Mouse (Mus musculus): ENCODE results near the gene Ntn1. TPM values are rescaled to one million over a fixed set of nuclear protein-coding genes. Genes with fewer than 3 reads are reported as not detected.

Gene Ntn1
- polyA plus RNA-seq, 1 experiment from 2014 or later = 15.7 TPM

DNA sequence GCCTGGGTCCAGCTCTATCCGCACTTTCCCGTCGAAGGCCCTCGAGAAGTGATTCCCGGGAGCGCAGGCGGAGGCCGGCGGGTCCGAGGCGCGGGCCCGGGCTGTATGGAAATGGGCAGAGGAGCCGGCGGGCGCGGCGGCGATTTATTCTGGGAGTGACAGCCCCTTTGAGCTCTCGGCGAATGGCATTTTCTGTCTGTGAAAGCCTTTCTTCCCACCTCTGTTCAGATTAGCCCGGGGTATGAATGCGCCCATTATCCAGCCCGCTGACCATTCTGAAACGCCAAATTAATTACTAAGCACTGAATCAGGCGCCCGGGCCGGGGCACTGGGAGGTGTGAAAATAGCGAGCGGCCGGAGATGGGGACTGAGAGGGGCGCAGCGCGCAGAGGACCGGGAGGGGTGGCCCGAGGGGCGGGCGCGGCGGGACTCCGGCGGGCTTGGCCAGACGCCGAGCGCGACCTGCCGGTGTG is 1.0 kb downstream of the Ntn1 start:
- no peaks in the 10 kb centered on the region for H3K9me3 ChIP-seq (ENCODE audit: control insufficient read depth, low read length)
- H3K4me2 ChIP-seq (ENCODE audit: low read depth, low read length) = peak overlapping the region; percentile 84
- no peaks in the 10 kb centered on the region for H3K36me3 ChIP-seq (ENCODE audit: control insufficient read depth, insufficient read depth, low read length)
- peaks cover 4% of the 10 kb centered on the region for H3K4me1 ChIP-seq (ENCODE audit: control insufficient read depth, insufficient read depth, low read length)
- peak overlapping the region; percentile 48 for H3K9ac ChIP-seq (replicated peaks; ENCODE audit: low read depth, low read length)
- ATAC-seq (ENCODE audit: low read depth) = peak; percentile 89
- H3K27ac ChIP-seq (ENCODE audit: low read depth, low read length) = peak overlapping the region; percentile 58
- under 1% methylated on average over 45 of the region's 47 CpGs for WGBS
- H3K27me3 ChIP-seq (ENCODE audit: control insufficient read depth, insufficient read depth, low read length) = peaks cover 14% of the 10 kb centered on the region
- H3K4me3 ChIP-seq (ENCODE audit: low read depth, low read length) = peak overlapping the region; percentile 49

DNA sequence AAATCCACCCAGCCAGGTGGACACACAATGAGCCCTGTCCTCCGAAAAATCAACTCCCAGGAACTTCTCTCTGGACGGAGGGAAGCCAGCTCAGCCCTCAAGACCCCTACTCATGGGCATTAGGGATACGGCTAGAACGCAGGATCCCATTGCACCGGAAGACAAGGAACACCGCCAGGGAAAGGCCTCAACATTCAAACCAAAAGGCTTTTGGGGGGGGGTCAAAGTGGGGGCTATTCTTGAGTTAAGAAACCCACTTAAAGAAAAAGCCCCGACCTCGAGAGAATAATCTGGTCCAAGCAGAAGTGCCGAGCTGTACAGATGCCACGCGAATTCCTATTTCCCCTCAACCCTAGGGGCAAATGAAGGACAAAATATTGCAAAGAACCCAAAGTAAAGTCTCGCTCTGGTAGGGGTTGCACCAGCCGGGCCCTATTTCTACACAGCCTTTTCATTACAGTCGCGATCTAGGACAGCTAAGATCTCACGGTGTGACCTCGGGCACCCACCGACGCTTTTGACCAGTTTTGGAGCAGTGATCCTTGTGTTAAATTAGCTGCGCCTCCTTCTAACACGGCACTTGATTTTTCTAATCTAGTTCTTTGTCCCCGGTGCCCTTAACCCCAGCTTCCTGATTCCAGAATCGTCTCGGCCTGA is 1.6 kb downstream of the Ntn1 start:
- H3K9me3 ChIP-seq (ENCODE audit: control insufficient read depth, low read length) = no peaks in the 10 kb centered on the region
- no peaks in the 10 kb centered on the region for H3K36me3 ChIP-seq (ENCODE audit: control insufficient read depth, insufficient read depth, low read length)
- peaks cover 4% of the 10 kb centered on the region for H3K4me1 ChIP-seq (ENCODE audit: control insufficient read depth, insufficient read depth, low read length)
- peak overlapping the region; percentile 49 for H3K4me3 ChIP-seq (ENCODE audit: low read depth, low read length)
- H3K4me2 ChIP-seq (ENCODE audit: low read depth, low read length) = peak overlapping the region; percentile 84
- peak overlapping the region; percentile 48; the same call in 1 of the 2 replicates for H3K9ac ChIP-seq (replicated peaks; ENCODE audit: low read depth, low read length)
- WGBS = 9% methylated on average over 24 of the region's 24 CpGs
- no peak for ATAC-seq (ENCODE audit: low read depth)
- H3K27ac ChIP-seq (ENCODE audit: low read depth, low read length) = peak overlapping the region; percentile 58; the same call in 1 of the 2 replicates
- peaks cover 14% of the 10 kb centered on the region for H3K27me3 ChIP-seq (ENCODE audit: control insufficient read depth, insufficient read depth, low read length)

DNA sequence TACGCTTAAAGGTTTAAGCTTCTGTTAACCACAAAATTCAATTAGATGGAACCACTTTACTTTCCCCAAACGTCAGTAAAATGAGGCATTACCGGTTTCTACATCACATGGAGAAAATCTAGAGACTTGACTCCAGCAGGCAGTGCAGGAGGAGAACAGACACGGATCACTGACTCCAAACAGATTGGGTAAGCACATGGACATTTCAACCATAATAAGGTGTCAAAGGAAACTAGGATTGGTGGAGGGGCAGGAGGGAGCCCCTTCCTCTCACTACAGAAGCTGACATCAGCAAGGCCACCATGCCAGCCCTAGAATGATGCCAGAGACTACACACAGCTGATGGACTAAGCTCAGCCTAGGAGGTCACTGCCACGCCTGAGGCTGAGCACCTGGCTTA is 5.1 kb downstream of the Ntn1 start:
- no peak overlapping the region for H3K9ac ChIP-seq (replicated peaks; ENCODE audit: low read depth, low read length)
- H3K27me3 ChIP-seq (ENCODE audit: control insufficient read depth, insufficient read depth, low read length) = peaks cover 18% of the 10 kb centered on the region
- no peaks in the 10 kb centered on the region for H3K36me3 ChIP-seq (ENCODE audit: control insufficient read depth, insufficient read depth, low read length)
- peaks cover 4% of the 10 kb centered on the region; the same call in 1 of the 2 replicates for H3K4me1 ChIP-seq (ENCODE audit: control insufficient read depth, insufficient read depth, low read length)
- no peak overlapping the region for H3K4me3 ChIP-seq (ENCODE audit: low read depth, low read length)
- WGBS = 80% methylated on average over 5 of the region's 5 CpGs
- H3K9me3 ChIP-seq (ENCODE audit: control insufficient read depth, low read length) = no peaks in the 10 kb centered on the region
- no peak overlapping the region for H3K27ac ChIP-seq (ENCODE audit: low read depth, low read length)
- H3K4me2 ChIP-seq (ENCODE audit: low read depth, low read length) = no peak overlapping the region
- no peak for ATAC-seq (ENCODE audit: low read depth)

DNA sequence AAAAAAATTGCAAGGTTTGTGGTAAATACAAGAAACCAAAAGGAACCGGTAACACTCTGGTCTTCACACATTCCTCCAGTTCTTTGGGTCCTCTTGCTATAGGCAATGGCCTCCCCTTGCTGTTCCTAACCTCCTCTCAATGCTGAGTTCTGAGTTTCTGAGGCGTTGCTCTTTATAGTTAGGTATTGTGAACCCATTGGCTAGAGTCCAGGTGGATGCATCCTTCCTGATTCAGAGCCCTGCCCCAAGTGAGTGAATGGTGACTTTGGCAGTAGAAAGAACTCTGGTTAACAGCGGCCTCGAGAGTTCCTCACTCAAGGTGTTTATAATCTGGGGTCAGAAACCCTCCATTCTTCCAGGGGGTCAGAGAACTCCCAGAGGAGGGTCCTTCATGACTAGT is 5.9 kb downstream of the Ntn1 start:
- no peak for ATAC-seq (ENCODE audit: low read depth)
- Histone ChIP-seq H3K4me2 (ENCODE audit: low read depth, low read length) (no peak overlapping the region), H3K36me3 (ENCODE audit: control insufficient read depth, insufficient read depth, low read length) (no peaks in the 10 kb centered on the region), H3K4me1 (ENCODE audit: control insufficient read depth, insufficient read depth, low read length) (no peaks in the 10 kb centered on the region; the same call in 1 of the 2 replicates), H3K9ac (replicated peaks; ENCODE audit: low read depth, low read length) (no peak overlapping the region), H3K9me3 (ENCODE audit: control insufficient read depth, low read length) (no peaks in the 10 kb centered on the region), H3K4me3 (ENCODE audit: low read depth, low read length) (no peak overlapping the region), H3K27ac (ENCODE audit: low read depth, low read length) (no peak overlapping the region), H3K27me3 (ENCODE audit: control insufficient read depth, insufficient read depth, low read length) (peaks cover 20% of the 10 kb centered on the region)
- WGBS = 51% methylated on average over 4 of the region's 4 CpGs

DNA sequence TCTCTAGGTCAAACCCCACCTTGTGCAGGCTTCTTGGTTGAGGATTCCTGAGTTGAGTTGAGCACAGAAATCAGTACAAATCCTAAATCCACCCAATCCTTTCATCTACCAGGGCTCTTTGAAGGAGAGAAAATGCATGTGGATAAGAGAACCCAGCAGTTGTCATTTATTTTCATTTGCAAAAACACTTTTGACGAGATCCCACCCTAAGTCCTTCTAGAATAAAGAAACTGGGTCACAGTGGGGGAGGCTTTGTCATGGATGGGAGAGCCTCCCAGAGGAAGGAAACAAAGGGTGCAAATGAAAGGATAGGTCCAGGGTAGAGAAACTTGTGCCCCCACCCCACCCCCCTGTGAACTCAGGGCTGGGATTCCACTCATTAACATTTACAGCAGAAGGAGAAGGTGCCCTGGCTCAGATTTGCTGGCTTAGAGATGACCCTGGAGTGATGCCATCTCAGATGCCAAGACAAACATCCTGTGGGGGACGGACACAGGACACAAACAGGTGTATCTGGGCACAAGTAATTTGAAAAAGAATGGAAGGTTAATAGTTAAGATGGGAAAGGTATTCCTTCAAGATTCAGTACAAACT is 6.6 kb downstream of the Ntn1 start:
- 0 out of 2 replicates have a peak, but pooled peaks cover 5% of the 10 kb centered on the region for H3K4me1 ChIP-seq (ENCODE audit: control insufficient read depth, insufficient read depth, low read length)
- H3K4me3 ChIP-seq (ENCODE audit: low read depth, low read length) = no peak overlapping the region
- H3K9ac ChIP-seq (replicated peaks; ENCODE audit: low read depth, low read length) = no peak overlapping the region
- H3K36me3 ChIP-seq (ENCODE audit: control insufficient read depth, insufficient read depth, low read length) = no peaks in the 10 kb centered on the region
- H3K27ac ChIP-seq (ENCODE audit: low read depth, low read length) = no peak overlapping the region
- H3K4me2 ChIP-seq (ENCODE audit: low read depth, low read length) = no peak overlapping the region
- 54% methylated on average over 2 of the region's 2 CpGs for WGBS
- peaks cover 20% of the 10 kb centered on the region for H3K27me3 ChIP-seq (ENCODE audit: control insufficient read depth, insufficient read depth, low read length)
- H3K9me3 ChIP-seq (ENCODE audit: control insufficient read depth, low read length) = no peaks in the 10 kb centered on the region
- no peak for ATAC-seq (ENCODE audit: low read depth)

DNA sequence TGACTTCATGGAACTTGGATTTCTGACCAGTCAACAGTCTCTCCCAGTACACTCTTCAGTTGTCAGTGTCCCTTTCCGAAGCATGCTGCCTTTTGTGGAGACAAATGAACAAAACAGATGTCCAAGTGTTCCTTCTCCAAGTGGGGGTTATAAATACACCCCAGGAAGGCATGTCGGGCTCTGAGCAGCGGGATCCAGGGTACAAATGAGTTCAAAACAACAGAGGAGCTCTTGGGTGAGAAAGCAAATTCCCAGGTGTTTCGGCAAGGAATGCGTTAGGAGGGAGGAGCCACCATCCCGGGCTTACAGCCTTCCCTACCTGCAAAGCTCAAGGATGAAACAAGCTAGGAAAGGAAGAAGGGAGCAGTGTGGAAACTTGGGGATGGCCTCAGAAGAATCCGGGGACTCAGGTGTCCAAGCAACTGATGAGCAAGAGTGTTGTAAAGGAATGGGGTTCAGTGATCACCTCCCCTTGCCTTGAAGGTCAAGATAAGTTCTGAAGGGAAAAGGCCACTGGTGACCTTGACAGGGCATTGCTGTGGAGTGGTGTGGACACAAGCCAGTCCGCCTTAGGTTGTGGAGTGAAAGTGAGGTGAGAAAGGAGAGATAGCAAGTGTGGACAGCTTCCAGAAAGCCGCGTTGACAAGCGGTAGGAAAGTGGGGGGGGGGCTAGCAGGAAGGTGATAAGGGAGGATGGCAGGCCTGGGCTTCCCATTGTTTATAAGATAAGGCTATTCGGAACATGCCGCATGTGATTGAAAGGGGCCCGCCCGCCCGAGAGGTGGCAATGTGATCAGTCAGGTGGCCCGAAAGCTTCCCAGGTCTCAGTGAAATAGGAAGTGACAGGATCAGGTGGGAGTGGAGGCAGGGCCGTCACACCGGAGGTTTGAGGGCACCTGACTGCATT is 10.0 kb downstream of the Ntn1 start:
- no peak overlapping the region for H3K27ac ChIP-seq (ENCODE audit: low read depth, low read length)
- H3K4me3 ChIP-seq (ENCODE audit: low read depth, low read length) = no peak overlapping the region
- H3K27me3 ChIP-seq (ENCODE audit: control insufficient read depth, insufficient read depth, low read length) = peaks cover 17% of the 10 kb centered on the region
- 12% methylated on average over 19 of the region's 19 CpGs for WGBS
- ATAC-seq (ENCODE audit: low read depth) = no peak
- peaks cover 12% of the 10 kb centered on the region; the same call in 1 of the 2 replicates for H3K4me1 ChIP-seq (ENCODE audit: control insufficient read depth, insufficient read depth, low read length)
- no peak overlapping the region for H3K4me2 ChIP-seq (ENCODE audit: low read depth, low read length)
- no peaks in the 10 kb centered on the region for H3K9me3 ChIP-seq (ENCODE audit: control insufficient read depth, low read length)
- no peaks in the 10 kb centered on the region for H3K36me3 ChIP-seq (ENCODE audit: control insufficient read depth, insufficient read depth, low read length)
- H3K9ac ChIP-seq (replicated peaks; ENCODE audit: low read depth, low read length) = no peak overlapping the region

DNA sequence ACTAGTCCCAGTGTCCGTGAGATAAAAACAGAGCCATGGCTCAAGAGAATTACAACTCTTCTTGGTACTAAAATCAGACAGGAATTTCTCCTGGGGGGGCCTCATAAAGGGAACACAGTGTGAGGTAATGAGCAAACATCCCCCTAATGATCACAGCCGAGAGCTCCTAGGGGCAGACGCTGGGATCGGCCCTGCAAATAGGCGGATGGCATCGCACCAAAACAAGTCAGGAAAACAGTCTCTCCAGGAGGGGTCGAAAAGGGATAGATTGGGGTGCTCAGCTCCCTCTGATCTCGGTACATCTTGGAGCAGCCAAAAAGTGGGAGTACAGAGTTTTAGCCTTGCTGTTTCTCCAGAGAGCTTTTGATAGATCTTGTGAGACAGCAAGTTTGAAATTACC is 11.0 kb downstream of the Ntn1 start:
- H3K27ac ChIP-seq (ENCODE audit: low read depth, low read length) = no peak overlapping the region
- peaks cover 20% of the 10 kb centered on the region for H3K4me1 ChIP-seq (ENCODE audit: control insufficient read depth, insufficient read depth, low read length)
- H3K9ac ChIP-seq (replicated peaks; ENCODE audit: low read depth, low read length) = no peak overlapping the region
- WGBS = 2% methylated on average over 8 of the region's 8 CpGs
- no peaks in the 10 kb centered on the region for H3K36me3 ChIP-seq (ENCODE audit: control insufficient read depth, insufficient read depth, low read length)
- no peak for ATAC-seq (ENCODE audit: low read depth)
- peaks cover 18% of the 10 kb centered on the region for H3K27me3 ChIP-seq (ENCODE audit: control insufficient read depth, insufficient read depth, low read length)
- H3K4me2 ChIP-seq (ENCODE audit: low read depth, low read length) = 0 out of 2 replicates have a peak overlapping the region, but pooled peaks have one; percentile 18
- no peaks in the 10 kb centered on the region for H3K9me3 ChIP-seq (ENCODE audit: control insufficient read depth, low read length)
- no peak overlapping the region for H3K4me3 ChIP-seq (ENCODE audit: low read depth, low read length)

DNA sequence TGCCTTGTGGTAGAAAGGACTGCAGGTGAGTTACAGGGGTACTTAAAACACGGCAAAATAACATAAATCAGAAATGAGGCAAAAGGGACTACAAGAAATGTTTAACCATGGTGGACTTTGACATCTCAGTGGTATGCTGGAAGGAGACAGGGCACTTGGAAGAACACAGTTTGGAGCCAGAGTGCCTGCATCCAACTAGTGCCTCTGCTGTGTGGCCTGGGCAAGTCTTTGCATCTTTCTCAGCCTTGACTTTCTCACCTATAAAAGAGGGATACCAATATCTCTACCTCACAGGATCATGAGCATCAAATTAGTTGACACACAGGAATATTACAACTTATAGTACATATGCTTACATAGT is 12.0 kb downstream of the Ntn1 start:
- H3K4me2 ChIP-seq (ENCODE audit: low read depth, low read length) = no peak overlapping the region
- ATAC-seq (ENCODE audit: low read depth) = no peak
- no peaks in the 10 kb centered on the region for H3K36me3 ChIP-seq (ENCODE audit: control insufficient read depth, insufficient read depth, low read length)
- H3K27ac ChIP-seq (ENCODE audit: low read depth, low read length) = no peak overlapping the region
- H3K9ac ChIP-seq (replicated peaks; ENCODE audit: low read depth, low read length) = no peak overlapping the region
- peaks cover 18% of the 10 kb centered on the region for H3K27me3 ChIP-seq (ENCODE audit: control insufficient read depth, insufficient read depth, low read length)
- H3K4me3 ChIP-seq (ENCODE audit: low read depth, low read length) = no peak overlapping the region
- WGBS = 18% methylated on average over 1 of the region's 1 CpGs
- H3K4me1 ChIP-seq (ENCODE audit: control insufficient read depth, insufficient read depth, low read length) = peaks cover 23% of the 10 kb centered on the region
- H3K9me3 ChIP-seq (ENCODE audit: control insufficient read depth, low read length) = no peaks in the 10 kb centered on the region
